In genomic region chr7:25679971-25680370, GRCm38 (mm10) we compare ENCODE assay signal across 8 mouse cellular contexts. TPM values are rescaled to one million over a fixed set of nuclear protein-coding genes. Genes with fewer than 3 reads are reported as not detected.
A peak's percentile ranks its signal among the peaks of the same experiment; 100 is the strongest.
DNase-seq lines count a peak whose midpoint lies in the region; ATAC-seq and TF ChIP-seq lines count a peak whose summit lies in the region.

No protein-coding gene starts in this region.

- ATAC-seq in hindbrain, embryonic 11.5 days (ENCODE audit: low FRiP score): no peak

- peaks cover 4% of the 10 kb centered on the region; the same call in 1 of the 2 replicates for H3K4me1 ChIP-seq in kidney, adult 2 months (ENCODE audit: control insufficient read depth, insufficient read depth, low read length)
- H3K4me1 ChIP-seq in hindbrain, embryonic 11.5 days (replicated peaks; ENCODE audit: control insufficient read depth, insufficient read depth, low read length): no peaks in the 10 kb centered on the region

- no peak for TF ChIP-seq POLR2A in kidney, adult 2 months (IDR thresholded peaks at IDR 0.05; ENCODE audit: low read depth, low read length)

- no peak overlapping the region; the same call in 1 of the 2 replicates for H3K9ac ChIP-seq in hindbrain, embryonic 11.5 days (ENCODE audit: low read depth, low read length)

- H3K9me3 ChIP-seq in hindbrain, embryonic 11.5 days (ENCODE audit: control insufficient read depth, low read length): no peaks in the 10 kb centered on the region

- peak; percentile 27; the same call in 1 of the 2 replicates for TF ChIP-seq CTCF in kidney, adult 2 months (conservative IDR thresholded peaks at IDR 0.05; ENCODE audit: insufficient read depth, insufficient read length, low read depth, low read length)

- no peak overlapping the region for H3K4me3 ChIP-seq in kidney, adult 2 months (ENCODE audit: insufficient read depth, low read depth, low read length)
- H3K4me3 ChIP-seq in hindbrain, embryonic 11.5 days (ENCODE audit: low read depth, low read length): peak overlapping the region; percentile 59; the same call in 1 of the 2 replicates

- WGBS in kidney, adult 2 months: 13% methylated on average over 6 of the region's 6 CpGs
- WGBS in hindbrain, embryonic 11.5 days: 10% methylated on average over 6 of the region's 6 CpGs

- DNase-seq in kidney, adult 2 months: no peak
- no peak for DNase-seq in kidney, postnatal 25 days
- peak; percentile 47 for DNase-seq in adipocyte (ENCODE audit: low spot score)
- DNase-seq in hindbrain, embryonic 11.5 days (ENCODE audit: low spot score): peak; percentile 12
- peak; percentile 48 for DNase-seq in lung, postnatal 25 days (ENCODE audit: low spot score)
- no peak for DNase-seq in frontal cortex, postnatal 14 days (ENCODE audit: low spot score in 2 of 2)
- DNase-seq in layer of hippocampus, postnatal 25 days (ENCODE audit: extremely low spot score in 1 of 2, low spot score in 1 of 2): no peak
- no peak for DNase-seq in left cerebral cortex, adult 11 months (ENCODE audit: low spot score)

- peak overlapping the region; percentile 3; the same call in 1 of the 2 replicates for H3K27ac ChIP-seq in kidney, adult 2 months (ENCODE audit: insufficient read depth, low read depth, low read length)
- no peak overlapping the region for H3K27ac ChIP-seq in hindbrain, embryonic 11.5 days (ENCODE audit: low read depth, low read length)

- no peaks in the 10 kb centered on the region for H3K27me3 ChIP-seq in kidney, adult 2 months (replicated peaks; ENCODE audit: control insufficient read depth, insufficient read depth, low read length)
- peaks cover 18% of the 10 kb centered on the region for H3K27me3 ChIP-seq in hindbrain, embryonic 11.5 days (ENCODE audit: control insufficient read depth, insufficient read depth, low read length)

- H3K36me3 ChIP-seq in kidney, adult 2 months (ENCODE audit: control insufficient read depth, insufficient read depth, low read length): no peaks in the 10 kb centered on the region
- H3K36me3 ChIP-seq in hindbrain, embryonic 11.5 days (ENCODE audit: control insufficient read depth, insufficient read depth, low read length): no peaks in the 10 kb centered on the region

- peak overlapping the region; percentile 38 for H3K4me2 ChIP-seq in hindbrain, embryonic 11.5 days (replicated peaks; ENCODE audit: low read depth, low read length)

RNA-seq across cellular contexts. Expression of gene B9d2, which starts 0.6 kb away (rescaled TPM):
- polyA plus RNA-seq in kidney, adult 2 months (2012; rRNA removed): 63.1 and 70.4 TPM in 2 replicates
- polyA plus RNA-seq in hindbrain, embryonic 11.5 days (2014; fragmentation: Nextera tagmentation; extraction: Ambion mirVana): 33.1 and 34.8 TPM in 2 replicates
- total RNA-seq in layer of hippocampus, postnatal 25 days (2021): 10 to 100 TPM; 25.2 to 25.7 TPM

RNA-seq across cellular contexts. Expression of gene Tmem91, which starts 5.0 kb away (rescaled TPM):
- 0.27 and 0.48 TPM in 2 replicates for polyA plus RNA-seq in kidney, adult 2 months (2012; rRNA removed)
- 1.6 and 2.2 TPM in 2 replicates for polyA plus RNA-seq in hindbrain, embryonic 11.5 days (2014; fragmentation: Nextera tagmentation; extraction: Ambion mirVana)
- total RNA-seq in layer of hippocampus, postnatal 25 days (2021): 10 to 100 TPM; 12.7 to 16.5 TPM

RNA-seq across cellular contexts. Expression of gene Tgfb1, which starts 6.8 kb away (rescaled TPM):
- polyA plus RNA-seq in kidney, adult 2 months (2012; rRNA removed): 18.9 and 24.5 TPM in 2 replicates
- polyA plus RNA-seq in hindbrain, embryonic 11.5 days (2014; fragmentation: Nextera tagmentation; extraction: Ambion mirVana): 1.0 and 1.1 TPM in 2 replicates
- total RNA-seq in layer of hippocampus, postnatal 25 days (2021): 1 to 10 TPM; 7.0 to 8.6 TPM

RNA-seq across cellular contexts. Expression of gene Exosc5, which starts 21.0 kb away (rescaled TPM):
- polyA plus RNA-seq in kidney, adult 2 months (2012; rRNA removed): 64.9 and 70.1 TPM in 2 replicates
- 48.1 and 49.9 TPM in 2 replicates for polyA plus RNA-seq in hindbrain, embryonic 11.5 days (2014; fragmentation: Nextera tagmentation; extraction: Ambion mirVana)
- 10 to 100 TPM; 26.4 to 30.5 TPM for total RNA-seq in layer of hippocampus, postnatal 25 days (2021)

RNA-seq across cellular contexts. Expression of gene Bckdha, which starts 21.2 kb away (rescaled TPM):
- polyA plus RNA-seq in kidney, adult 2 months (2012; rRNA removed): 675 and 763 TPM in 2 replicates
- 32.9 and 35.2 TPM in 2 replicates for polyA plus RNA-seq in hindbrain, embryonic 11.5 days (2014; fragmentation: Nextera tagmentation; extraction: Ambion mirVana)
- total RNA-seq in layer of hippocampus, postnatal 25 days (2021): 10 to 100 TPM; 40.1 to 45.5 TPM

Comparison
In these comparisons a context has a peak if more than half of its experiments do, and no peak if none do; other contexts are left out.
1. DNase-seq: peak in adipocyte (single experiment), hindbrain, embryonic 11.5 days (single experiment) and lung, postnatal 25 days (single experiment); none in kidney, adult 2 months (single experiment), kidney, postnatal 25 days (0 of 2), frontal cortex, postnatal 14 days (0 of 2), layer of hippocampus, postnatal 25 days (0 of 2) and left cerebral cortex, adult 11 months (single experiment).